Mouse (Mus musculus) limb, embryonic 14.5 days (tissue): ENCODE data around the gene Pdzd2. TPM values are rescaled to one million over a fixed set of nuclear protein-coding genes. Genes with fewer than 3 reads are reported as not detected.

ENCODE experiments used
- ATAC-seq: fragments of 200-750 bp; cut with Nextera tagmentation; 2 replicates; pipeline ENCODE4 v1.8.0; 2017; ENCODE audit warnings: low read depth, moderate number of reproducible peaks, moderate TSS enrichment; ENCODE audit not compliant: low FRiP score
- DNase-seq: peaks from one replicate; pipeline ENCODE4 v3.0.0-alpha.2; 2015; ENCODE audit warnings: low spot score
- H3K27ac ChIP-seq: fragments of 300-500 bp; sonication (generic); replicated peaks from 2 replicates; pipeline ENCODE4 v1.5.1; 2014; ENCODE audit warnings: low read depth, mild to moderate bottlenecking, low read length, moderate library complexity, mixed read lengths
- H3K27me3 ChIP-seq: fragments of 300-500 bp; sonication (generic); 2 replicates; pipeline ENCODE4 v1.6.1; 2014; ENCODE audit warnings: low read length, mixed read lengths; ENCODE audit not compliant: control insufficient read depth, insufficient read depth
- H3K36me3 ChIP-seq: fragments of 300-500 bp; sonication (generic); 2 replicates; pipeline ENCODE4 v1.6.1; 2014; ENCODE audit warnings: mild to moderate bottlenecking, low read length, moderate library complexity, mixed read lengths; ENCODE audit not compliant: control insufficient read depth, insufficient read depth
- H3K4me1 ChIP-seq: fragments of 300-500 bp; sonication (generic); 2 replicates; pipeline ENCODE4 v1.6.1; 2014; ENCODE audit warnings: antibody characterized with exemption, low read length, mixed read lengths; ENCODE audit not compliant: control insufficient read depth, insufficient read depth
- H3K4me2 ChIP-seq: fragments of 300-500 bp; sonication (generic); replicated peaks from 2 replicates; pipeline ENCODE4 v1.6.1; 2014; ENCODE audit warnings: low read depth, mild to moderate bottlenecking, low read length, moderate library complexity; ENCODE audit not compliant: severe bottlenecking
- H3K4me3 ChIP-seq: fragments of 300-500 bp; sonication (generic); replicated peaks from 2 replicates; pipeline ENCODE4 v1.5.1; 2014; ENCODE audit warnings: low read length
- H3K9ac ChIP-seq: fragments of 300-500 bp; sonication (generic); 2 replicates; pipeline ENCODE4 v1.6.1; 2014; ENCODE audit warnings: mild to moderate bottlenecking, low read depth, low read length, moderate library complexity; ENCODE audit not compliant: severe bottlenecking
- H3K9me3 ChIP-seq: fragments of 300-500 bp; sonication (generic); 2 replicates; pipeline ENCODE4 v1.6.1; 2016; ENCODE audit warnings: low read length; ENCODE audit not compliant: control insufficient read depth
- POLR2A ChIP-seq: fragments of 200-500 bp; IDR thresholded peaks from 2 replicates; pipeline ENCODE4 v1.8.0; 2012; ENCODE audit warnings: inconsistent platforms, mild to moderate bottlenecking, moderate library complexity, borderline replicate concordance; ENCODE audit not compliant: insufficient read depth, insufficient read length; ENCODE audit errors: extremely low read depth
- WGBS: fragments of 180-500 bp; shearing (Covaris S2); extraction: QIAGEN DNeasy Blood & Tissue Kit; methylation state at CpG from one replicate; pipeline ENCODE4 v1.1.7; 2014; 5-methylcytosine and 5-hydroxymethylcytosine counted together
- polyA plus RNA-seq, 2 experiments: library from polyadenylated mRNA; depleted of rRNA in 1 of 2; stranded (reverse) in 1 of 2; unstranded in 1 of 2; fragments of >200 nt; fragmentation: Nextera tagmentation in 1 of 2; extraction: Ambion mirVana in 1 of 2; gene quantifications; 2 replicates each; pipeline versions ENCODE4 v1.2.1 to v1.2.3; 2012 to 2014

The Pdzd2 gene
- polyA plus RNA-seq, 2 experiments, result 14.6 to 26.4 TPM

- TF ChIP-seq POLR2A, result no peak
- Histone ChIP-seq H3K9me3 (no peaks in the 10 kb centered on the region), H3K27me3 (no peaks in the 10 kb centered on the region), H3K9ac (no peak overlapping the region; the same call in 1 of the 2 replicates), H3K27ac (no peak overlapping the region), H3K4me2 (no peak overlapping the region; the same call in 1 of the 2 replicates), H3K4me3 (no peak overlapping the region), H3K4me1 (peaks cover 10% of the 10 kb centered on the region), H3K36me3 (no peaks in the 10 kb centered on the region)
- peak; percentile 83 for DNase-seq
- WGBS, result 27% methylated on average over 11 of the region's 11 CpGs
- ATAC-seq, result 0 out of 2 replicates have a peak, but pooled peaks have one; percentile 45
Measured at GRCm38 (mm10) chr15:12577054-12577696, 162.5 kb downstream of the Pdzd2 start.

- no peak overlapping the region for H3K4me3 ChIP-seq
- no peak for DNase-seq
- H3K9ac ChIP-seq, result no peak overlapping the region
- no peak overlapping the region for H3K27ac ChIP-seq
- no peaks in the 10 kb centered on the region for H3K27me3 ChIP-seq
- H3K9me3 ChIP-seq, result no peaks in the 10 kb centered on the region
- H3K4me1 ChIP-seq, result peaks cover 10% of the 10 kb centered on the region
- no peak for TF ChIP-seq POLR2A
- H3K4me2 ChIP-seq, result no peak overlapping the region
- ATAC-seq, result no peak
- 80% methylated on average over 3 of the region's 3 CpGs for WGBS
- H3K36me3 ChIP-seq, result no peaks in the 10 kb centered on the region
Measured at GRCm38 (mm10) chr15:12573621-12574020, 166.1 kb downstream of the Pdzd2 start.

GRCm38 (mm10) chr15:12571168-12571567, 168.6 kb downstream of the Pdzd2 start:
- DNase-seq (no peak), ATAC-seq (no peak)
- no peaks in the 10 kb centered on the region for H3K36me3 ChIP-seq
- H3K27ac ChIP-seq, result no peak overlapping the region
- H3K27me3 ChIP-seq, result no peaks in the 10 kb centered on the region
- no peak overlapping the region for H3K4me2 ChIP-seq
- no peak for TF ChIP-seq POLR2A
- no peaks in the 10 kb centered on the region for H3K4me1 ChIP-seq
- H3K4me3 ChIP-seq, result no peak overlapping the region
- WGBS, result 33% methylated on average over 4 of the region's 4 CpGs
- no peaks in the 10 kb centered on the region for H3K9me3 ChIP-seq
- H3K9ac ChIP-seq, result no peak overlapping the region

- TF ChIP-seq POLR2A, result no peak
- H3K36me3 ChIP-seq, result no peaks in the 10 kb centered on the region
- ATAC-seq (no peak), DNase-seq (no peak)
- no peak overlapping the region for H3K4me2 ChIP-seq
- H3K27ac ChIP-seq, result no peak overlapping the region
- no peaks in the 10 kb centered on the region for H3K4me1 ChIP-seq
- H3K4me3 ChIP-seq, result no peak overlapping the region
- WGBS, result 84% methylated on average over 11 of the region's 11 CpGs
- no peaks in the 10 kb centered on the region for H3K27me3 ChIP-seq
- H3K9me3 ChIP-seq, result no peaks in the 10 kb centered on the region
- no peak overlapping the region for H3K9ac ChIP-seq
Measured at GRCm38 (mm10) chr15:12566637-12567440, 172.9 kb downstream of the Pdzd2 start.

GRCm38 (mm10) chr15:12565281-12565680, 174.4 kb downstream of the Pdzd2 start:
- Histone ChIP-seq H3K9ac (no peak overlapping the region), H3K4me1 (peaks cover 7% of the 10 kb centered on the region; the same call in 1 of the 2 replicates), H3K9me3 (no peaks in the 10 kb centered on the region), H3K4me3 (no peak overlapping the region), H3K27me3 (no peaks in the 10 kb centered on the region), H3K27ac (no peak overlapping the region), H3K36me3 (no peaks in the 10 kb centered on the region), H3K4me2 (no peak overlapping the region)
- DNase-seq (no peak), ATAC-seq (no peak)
- 81% methylated on average over 8 of the region's 8 CpGs for WGBS
- TF ChIP-seq POLR2A, result no peak
